Mouse (Mus musculus): ENCODE data around the gene Furin.

Furin gene

DNA sequence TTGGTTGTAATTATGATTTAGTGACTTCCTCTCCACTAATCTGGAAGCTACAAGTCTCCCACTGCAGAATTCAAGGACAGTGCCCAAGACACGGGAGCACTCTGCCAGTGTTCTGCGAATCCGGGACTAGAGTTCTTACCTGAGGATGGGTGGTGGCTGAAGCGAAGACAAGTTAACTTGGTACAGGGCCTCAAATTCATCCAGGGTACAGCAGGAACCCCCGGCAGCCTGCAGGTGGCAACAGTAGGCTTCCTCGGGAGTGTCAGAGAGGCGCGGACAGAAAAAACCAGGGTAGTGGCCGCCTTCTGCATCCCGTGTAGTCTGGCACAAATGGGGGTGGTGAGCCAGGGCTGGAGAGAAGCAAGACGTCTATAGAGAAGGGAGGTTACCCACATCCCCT, 64.4 kb downstream of the Furin start, which contains the start of gene Unc45a:
Unc45a (minus strand) TSS at position 213 of the 400 bp plus-strand sequence.
- peak; percentile 86 for DNase-seq (ENCODE audit: low spot score)

GRCm38 (mm10) chr7:80339793-80340628, 65.2 kb downstream of the Furin start:
- peak; percentile 98 for DNase-seq (ENCODE audit: low spot score)

DNA sequence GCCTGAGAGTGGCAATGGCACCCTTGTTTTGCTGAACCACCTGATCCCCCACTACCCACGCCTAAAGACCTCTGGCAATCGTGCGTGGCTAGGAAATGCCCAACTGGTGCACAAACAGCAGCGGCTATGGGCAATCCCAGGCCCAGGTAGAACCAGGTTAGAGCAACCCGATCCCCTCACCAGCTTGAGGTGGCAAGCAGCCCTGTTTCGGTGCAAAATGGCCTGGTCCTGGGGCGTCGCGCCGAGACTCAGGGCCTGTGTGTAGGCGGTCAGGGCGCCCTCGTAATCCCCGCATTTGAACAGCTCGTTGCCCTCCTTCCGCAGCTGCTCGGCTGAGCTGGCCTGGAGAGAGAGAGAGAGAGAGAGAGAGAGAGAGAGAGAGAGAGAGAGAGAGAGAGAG, 65.9 kb downstream of the Furin start:
- DNase-seq (ENCODE audit: low spot score) = peak; percentile 43
